Mouse (Mus musculus): ENCODE data around the gene Hmx2. TPM values are rescaled to one million over a fixed set of nuclear protein-coding genes. Genes with fewer than 3 reads are reported as not detected.
A peak's percentile ranks its signal among the peaks of the same experiment; 100 is the strongest.

Hmx2 gene
- polyA plus RNA-seq, 1 experiment: 8.8 TPM

- no peak overlapping the region for H3K4me3 ChIP-seq (ENCODE audit: insufficient read depth, low read depth, low read length)
- H3K4me1 ChIP-seq (ENCODE audit: control insufficient read depth, insufficient read depth, low read length): no peaks in the 10 kb centered on the region
- peaks cover 1% of the 10 kb centered on the region; the same call in 1 of the 2 replicates for H3K27me3 ChIP-seq (replicated peaks; ENCODE audit: control insufficient read depth, insufficient read depth, low read length)
- 18% methylated on average over 12 of the region's 12 CpGs for WGBS
- no peak for TF ChIP-seq POLR2A (IDR thresholded peaks at IDR 0.05; ENCODE audit: low read depth, low read length)
- no peak for DNase-seq
- H3K27ac ChIP-seq (ENCODE audit: insufficient read depth, low read depth, low read length): no peak overlapping the region
- no peaks in the 10 kb centered on the region for H3K36me3 ChIP-seq (ENCODE audit: control insufficient read depth, insufficient read depth, low read length)
These were observed 49.4 kb downstream of the Hmx2 start for GRCm38 (mm10) chr7:131597779-131598482.

GRCm38 (mm10) chr7:131598483-131598824, 49.9 kb downstream of the Hmx2 start:
- 10% methylated on average over 5 of the region's 5 CpGs for WGBS
- peaks cover 1% of the 10 kb centered on the region; the same call in 1 of the 2 replicates for H3K27me3 ChIP-seq (replicated peaks; ENCODE audit: control insufficient read depth, insufficient read depth, low read length)
- H3K4me1 ChIP-seq (ENCODE audit: control insufficient read depth, insufficient read depth, low read length): no peaks in the 10 kb centered on the region
- no peaks in the 10 kb centered on the region for H3K36me3 ChIP-seq (ENCODE audit: control insufficient read depth, insufficient read depth, low read length)
- DNase-seq: peak; percentile 2
- no peak for TF ChIP-seq POLR2A (IDR thresholded peaks at IDR 0.05; ENCODE audit: low read depth, low read length)
- no peak for TF ChIP-seq CTCF (conservative IDR thresholded peaks at IDR 0.05; ENCODE audit: insufficient read depth, insufficient read length, low read depth, low read length)
- H3K4me3 ChIP-seq (ENCODE audit: insufficient read depth, low read depth, low read length): no peak overlapping the region
- H3K27ac ChIP-seq (ENCODE audit: insufficient read depth, low read depth, low read length): no peak overlapping the region

- Histone ChIP-seq H3K4me3 (ENCODE audit: insufficient read depth, low read depth, low read length) (no peak overlapping the region), H3K27me3 (replicated peaks; ENCODE audit: control insufficient read depth, insufficient read depth, low read length) (peaks cover 1% of the 10 kb centered on the region; the same call in 1 of the 2 replicates), H3K36me3 (ENCODE audit: control insufficient read depth, insufficient read depth, low read length) (no peaks in the 10 kb centered on the region), H3K4me1 (ENCODE audit: control insufficient read depth, insufficient read depth, low read length) (no peaks in the 10 kb centered on the region), H3K27ac (ENCODE audit: insufficient read depth, low read depth, low read length) (no peak overlapping the region)
- WGBS: 78% methylated on average over 7 of the region's 7 CpGs
- no peak for DNase-seq
- TF ChIP-seq POLR2A (IDR thresholded peaks at IDR 0.05; ENCODE audit: low read depth, low read length) (no peak), CTCF (conservative IDR thresholded peaks at IDR 0.05; ENCODE audit: insufficient read depth, insufficient read length, low read depth, low read length) (no peak)
These were observed 53.5 kb downstream of the Hmx2 start for GRCm38 (mm10) chr7:131602106-131602505.

- no peak for DNase-seq
- H3K4me1 ChIP-seq (ENCODE audit: control insufficient read depth, insufficient read depth, low read length): no peaks in the 10 kb centered on the region
- H3K27me3 ChIP-seq (replicated peaks; ENCODE audit: control insufficient read depth, insufficient read depth, low read length): peaks cover 1% of the 10 kb centered on the region; the same call in 1 of the 2 replicates
- no peak for TF ChIP-seq POLR2A (IDR thresholded peaks at IDR 0.05; ENCODE audit: low read depth, low read length)
- 16% methylated on average over 11 of the region's 11 CpGs for WGBS
- no peak overlapping the region for H3K4me3 ChIP-seq (ENCODE audit: insufficient read depth, low read depth, low read length)
- no peak overlapping the region for H3K27ac ChIP-seq (ENCODE audit: insufficient read depth, low read depth, low read length)
- no peaks in the 10 kb centered on the region for H3K36me3 ChIP-seq (ENCODE audit: control insufficient read depth, insufficient read depth, low read length)
These were observed 54.6 kb downstream of the Hmx2 start for GRCm38 (mm10) chr7:131603186-131603585.

GRCm38 (mm10) chr7:131604946-131605345, 56.4 kb downstream of the Hmx2 start:
- no peaks in the 10 kb centered on the region; the same call in 1 of the 2 replicates for H3K27me3 ChIP-seq (replicated peaks; ENCODE audit: control insufficient read depth, insufficient read depth, low read length)
- TF ChIP-seq POLR2A (IDR thresholded peaks at IDR 0.05; ENCODE audit: low read depth, low read length) (no peak), CTCF (conservative IDR thresholded peaks at IDR 0.05; ENCODE audit: insufficient read depth, insufficient read length, low read depth, low read length) (no peak)
- H3K4me1 ChIP-seq (ENCODE audit: control insufficient read depth, insufficient read depth, low read length): no peaks in the 10 kb centered on the region
- DNase-seq: no peak
- H3K4me3 ChIP-seq (ENCODE audit: insufficient read depth, low read depth, low read length): no peak overlapping the region
- no peak overlapping the region for H3K27ac ChIP-seq (ENCODE audit: insufficient read depth, low read depth, low read length)
- H3K36me3 ChIP-seq (ENCODE audit: control insufficient read depth, insufficient read depth, low read length): no peaks in the 10 kb centered on the region
- 65% methylated on average over 10 of the region's 10 CpGs for WGBS

- H3K4me3 ChIP-seq (ENCODE audit: insufficient read depth, low read depth, low read length): no peak overlapping the region
- H3K27ac ChIP-seq (ENCODE audit: insufficient read depth, low read depth, low read length): no peak overlapping the region
- WGBS: 65% methylated on average over 4 of the region's 4 CpGs
- no peaks in the 10 kb centered on the region for H3K4me1 ChIP-seq (ENCODE audit: control insufficient read depth, insufficient read depth, low read length)
- no peak for TF ChIP-seq POLR2A (IDR thresholded peaks at IDR 0.05; ENCODE audit: low read depth, low read length)
- no peak for DNase-seq
- no peaks in the 10 kb centered on the region for H3K36me3 ChIP-seq (ENCODE audit: control insufficient read depth, insufficient read depth, low read length)
- H3K27me3 ChIP-seq (replicated peaks; ENCODE audit: control insufficient read depth, insufficient read depth, low read length): no peaks in the 10 kb centered on the region; the same call in 1 of the 2 replicates
These were observed 56.9 kb downstream of the Hmx2 start for GRCm38 (mm10) chr7:131605481-131605880.

Other genes with a start within 250 kb of the Hmx2 start
- 0.06 TPM in 1 of 2 replicates, not detected in the other for gene Cuzd1, start 226.5 kb upstream of the Hmx2 start, polyA plus RNA-seq (2012; rRNA removed)
- not detected in 2 replicates for gene Fam24b, start 219.3 kb upstream of the Hmx2 start, polyA plus RNA-seq (2012; rRNA removed)
- gene Fam24a, start 214.9 kb upstream of the Hmx2 start, polyA plus RNA-seq (2012; rRNA removed): not detected in 2 replicates
- gene 2310057M21Rik, start 186.0 kb upstream of the Hmx2 start, polyA plus RNA-seq (2012; rRNA removed): 5.7 and 6.0 TPM in 2 replicates
- gene Pstk, start 177.6 kb upstream of the Hmx2 start, polyA plus RNA-seq (2012; rRNA removed): 40.9 and 45.9 TPM in 2 replicates
- gene Ikzf5, start 138.3 kb upstream of the Hmx2 start, polyA plus RNA-seq (2012; rRNA removed): 7.5 and 10.3 TPM in 2 replicates
- gene Acadsb, start 138.2 kb upstream of the Hmx2 start, polyA plus RNA-seq (2012; rRNA removed): 23.2 and 30.9 TPM in 2 replicates
- gene Hmx3, start 5.9 kb upstream of the Hmx2 start, polyA plus RNA-seq (2012; rRNA removed): 0.23 and 0.29 TPM in 2 replicates
- gene Bub3, start 11.4 kb downstream of the Hmx2 start, polyA plus RNA-seq (2012; rRNA removed): 50.4 and 51.2 TPM in 2 replicates

All from kidney, adult 2 months (tissue).